Mouse (Mus musculus) small intestine, adult 10 weeks (tissue): Measurements from ENCODE around the gene Sgsm2. TPM values are rescaled to one million over a fixed set of nuclear protein-coding genes. Genes with fewer than 3 reads are reported as not detected.

Experiments used
- polyA plus RNA-seq: library from polyadenylated mRNA; stranded (reverse); fragments of 350-450 nt; fragmentation: Illumina TruSeq; extraction: RNeasy Lipid Tissue Mini Kit (QIAGEN cat#74804); gene quantifications from one replicate; pipeline ENCODE4 v1.2.3, GENCODE M21; 2014; ENCODE audit warnings: low replicate concordance

The Sgsm2 gene
- 0.45 TPM for polyA plus RNA-seq

GRCm38 (mm10) chr11:74896901-74897677, at the start of gene Sgsm2:
Sgsm2 (minus strand) TSS chr11:74897060.

DNA sequence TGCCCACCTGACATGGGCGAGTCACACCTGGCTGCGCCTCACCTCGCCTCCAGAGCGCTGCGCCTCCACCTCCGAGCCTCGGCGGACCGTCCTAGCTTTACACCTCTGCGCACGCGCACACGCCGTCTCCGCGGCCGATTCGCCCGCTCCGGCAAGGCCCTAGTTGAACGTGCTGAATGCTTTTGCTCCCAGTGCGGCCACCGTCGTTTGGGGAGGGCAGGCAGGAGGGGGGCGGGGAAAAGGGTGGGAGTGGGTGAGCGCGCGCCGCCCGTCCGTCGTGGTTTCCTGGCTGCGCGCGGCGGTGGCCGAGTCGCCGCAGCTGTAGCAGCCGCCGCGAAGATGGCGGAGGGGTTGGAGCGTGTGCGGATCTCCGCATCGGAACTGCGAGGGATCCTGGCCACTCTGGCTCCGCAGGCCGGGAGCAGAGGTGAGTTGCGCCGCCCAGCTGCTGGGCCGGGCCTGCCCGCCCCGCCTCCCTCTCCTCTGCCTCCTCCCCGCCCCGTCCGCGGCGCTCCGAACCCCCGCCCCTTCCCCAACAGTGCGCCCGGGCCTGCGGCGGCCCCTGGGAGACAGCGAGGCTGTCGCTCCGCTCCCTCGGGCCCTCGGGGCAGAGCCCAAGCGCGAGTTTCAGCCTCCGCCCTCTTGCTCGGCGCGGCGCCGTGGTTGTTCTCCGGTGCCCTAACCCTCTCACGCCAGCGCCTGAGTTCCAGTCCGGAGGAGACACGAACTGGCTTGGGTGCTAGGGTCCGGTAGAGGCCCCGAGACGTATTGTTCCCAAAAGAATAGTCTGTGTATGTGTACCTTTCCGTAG, 28.9 kb upstream of the Sgsm2 start, which contains the start of the genes Smg6 and Srr:
Gene Smg6 (plus strand): TSS at position 247 of the 811 bp plus-strand sequence.
Gene Srr (minus strand): TSS at position 372 of the 811 bp plus-strand sequence.

DNA sequence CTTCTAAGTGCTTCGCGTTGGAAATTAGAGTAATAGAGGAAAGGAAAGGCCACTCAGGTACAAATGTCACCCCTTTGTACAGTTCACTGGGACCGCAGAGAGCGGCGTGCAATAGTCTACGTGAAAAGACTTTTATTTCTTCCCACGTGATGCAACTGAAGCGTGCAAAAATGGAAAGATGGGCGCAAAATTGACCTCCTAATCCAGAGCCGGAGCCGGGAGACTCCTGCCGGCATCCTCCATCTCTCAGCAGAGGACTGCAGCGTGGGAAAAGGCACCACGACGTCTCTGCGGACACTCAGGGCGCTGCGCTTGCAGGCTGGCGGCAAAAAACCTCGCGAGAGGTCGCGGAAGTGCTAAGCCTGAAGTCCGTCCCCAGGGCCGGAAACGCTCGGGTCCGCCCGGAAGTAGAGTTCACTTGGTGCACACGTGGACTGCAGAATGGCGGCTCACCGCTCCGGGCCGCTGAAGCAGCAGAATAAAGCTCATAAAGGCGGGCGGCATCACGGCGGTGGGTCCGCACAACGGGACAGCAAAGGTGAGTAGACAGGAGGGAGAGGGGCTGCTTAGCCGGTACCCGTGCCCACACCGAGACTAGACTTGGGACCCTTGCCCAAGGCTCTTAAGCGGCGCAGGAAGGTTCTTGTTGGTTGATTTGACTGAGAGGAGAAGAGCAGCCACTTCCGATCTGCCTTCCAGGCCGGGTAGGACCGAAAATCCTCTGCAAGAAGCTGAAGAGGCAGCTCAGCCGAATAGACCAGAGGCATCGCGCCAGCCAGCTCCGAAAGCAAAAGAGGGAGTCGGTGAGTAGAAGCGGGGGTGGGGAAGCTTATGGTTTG, 1.0 kb upstream of the Sgsm2 start, which contains the start of gene Tsr1:
Gene Tsr1 (plus strand): TSS at position 394 of the 839 bp plus-strand sequence.

GRCm38 (mm10) chr11:74830256-74831161, 66.4 kb downstream of the Sgsm2 start, which contains the start of gene Mnt:
Mnt (plus strand) TSS chr11:74830920.

Other genes starting within 250 kb of the Sgsm2 start
- 2.7 TPM for gene Cluh, start 247.6 kb downstream of the Sgsm2 start, polyA plus RNA-seq
- 849 TPM for gene Pafah1b1, start 172.4 kb downstream of the Sgsm2 start, polyA plus RNA-seq
- gene Mettl16, start 126.2 kb downstream of the Sgsm2 start, polyA plus RNA-seq = 16.0 TPM
- 2.0 TPM for gene Mnt, start 66.1 kb downstream of the Sgsm2 start, polyA plus RNA-seq
- gene Tsr1, start 1.0 kb upstream of the Sgsm2 start, polyA plus RNA-seq = 21.7 TPM
- 6.1 TPM for gene Smg6, start 28.8 kb upstream of the Sgsm2 start, polyA plus RNA-seq
- gene Srr, start 28.9 kb upstream of the Sgsm2 start, polyA plus RNA-seq = 68.9 TPM